ENCODE assay signal across 9 mouse cellular contexts in genomic region chr2:165901127-165901384, GRCm38 (mm10). TPM values are rescaled to one million over a fixed set of nuclear protein-coding genes. Genes with fewer than 3 reads are reported as not detected.
DNase-seq lines count a peak whose midpoint lies in the region; ATAC-seq and TF ChIP-seq lines count a peak whose summit lies in the region.
"Had no signal": no experiment of that assay in that cellular context is flagged by ENCODE, and none has a peak within 500 bp of the region (broad histone marks: within the 10 kb centered on the region; RNA-seq: fewer than 3 reads in every experiment).

No protein-coding gene starts in this region.

- no peak overlapping the region for H3K4me2 ChIP-seq in heart, embryonic 14.5 days (ENCODE audit: low read length)
- H3K4me2 ChIP-seq in lung, embryonic 16.5 days (ENCODE audit: low read depth, low read length): no peak overlapping the region
- no peak overlapping the region for H3K4me2 ChIP-seq in hindbrain, postnatal 0 days (ENCODE audit: low read depth, low read length)

- TF ChIP-seq CTCF in hindbrain, postnatal 0 days (IDR thresholded peaks at IDR 0.05; ENCODE audit: low read depth): no peak
- TF ChIP-seq CTCF in small intestine, adult 2 months (IDR thresholded peaks at IDR 0.05; ENCODE audit: extremely low read depth, insufficient read length, insufficient replicate concordance, low read depth, low read length): no peak

- peaks cover 21 to 38% of the 10 kb centered on the region in 2 experiments for H3K4me1 ChIP-seq in heart, embryonic 14.5 days (ENCODE audit: control insufficient read depth in 2 of 2, insufficient read depth in 2 of 2, low read length in 2 of 2)
- H3K4me1 ChIP-seq in lung, embryonic 16.5 days (replicated peaks; ENCODE audit: control insufficient read depth, insufficient read depth, low read length): peaks cover 23% of the 10 kb centered on the region
- H3K4me1 ChIP-seq in hindbrain, postnatal 0 days (ENCODE audit: insufficient read depth, low read length): 0 out of 2 replicates have a peak, but pooled peaks cover 8% of the 10 kb centered on the region
- H3K4me1 ChIP-seq in small intestine, adult 2 months (ENCODE audit: control insufficient read depth, insufficient read depth, insufficient read length, low read length): no peaks in the 10 kb centered on the region; the same call in none of the 2 replicates

- no peak for ATAC-seq in heart, embryonic 14.5 days (ENCODE audit: insufficient number of reproducible peaks, insufficient read depth, low FRiP score, low read depth)
- ATAC-seq in lung, embryonic 16.5 days (ENCODE audit: low read depth): no peak
- ATAC-seq in hindbrain, postnatal 0 days: no peak
- ATAC-seq: activated CD4-positive, CD25-positive, alpha-beta regulatory T cell, adult 4 months had no signal

- no peaks in the 10 kb centered on the region for H3K36me3 ChIP-seq in heart, embryonic 14.5 days (ENCODE audit: control insufficient read depth, insufficient read depth, low read length)
- H3K36me3 ChIP-seq in lung, embryonic 16.5 days (ENCODE audit: control insufficient read depth, insufficient read depth, low read length): no peaks in the 10 kb centered on the region
- no peaks in the 10 kb centered on the region for H3K36me3 ChIP-seq in hindbrain, postnatal 0 days (ENCODE audit: insufficient read depth, low read length)
- no peaks in the 10 kb centered on the region for H3K36me3 ChIP-seq in small intestine, adult 2 months (ENCODE audit: control insufficient read depth, insufficient read depth, low read length)

- no peak overlapping the region for H3K4me3 ChIP-seq in heart, embryonic 14.5 days (ENCODE audit: control insufficient read depth in 1 of 2, insufficient read depth in 1 of 2, low read depth in 1 of 2, low read length in 2 of 2)
- no peak overlapping the region for H3K4me3 ChIP-seq in lung, embryonic 16.5 days (ENCODE audit: low read length)
- no peak overlapping the region for H3K4me3 ChIP-seq in hindbrain, postnatal 0 days (ENCODE audit: low read length)
- peak overlapping the region; percentile 34 for H3K4me3 ChIP-seq in small intestine, adult 2 months (ENCODE audit: low read depth, low read length)

- 56% methylated on average over 3 of the region's 3 CpGs for WGBS in heart, embryonic 14.5 days
- WGBS in lung, embryonic 16.5 days: 46% methylated on average over 3 of the region's 3 CpGs
- WGBS in hindbrain, postnatal 0 days: 43% methylated on average over 3 of the region's 3 CpGs
- WGBS in small intestine, adult 2 months: 22% methylated on average over 3 of the region's 3 CpGs

- H3K27ac ChIP-seq in heart, embryonic 14.5 days (replicated peaks in 1 of 2; ENCODE audit: control insufficient read depth in 1 of 2, insufficient read depth in 1 of 2, low read depth in 2 of 2, low read length in 2 of 2): peak overlapping the region; percentile 67 to 70; a peak in 2 of 4 replicates
- H3K27ac ChIP-seq in lung, embryonic 16.5 days (ENCODE audit: low read length): peak overlapping the region; percentile 84
- H3K27ac ChIP-seq in hindbrain, postnatal 0 days: peak overlapping the region; percentile 75; the same call in 1 of the 2 replicates
- H3K27ac ChIP-seq in small intestine, adult 2 months (ENCODE audit: insufficient read depth, low read depth, low read length): peak overlapping the region; percentile 52; the same call in 1 of the 2 replicates

- no peak overlapping the region for H3K9ac ChIP-seq in heart, embryonic 14.5 days (ENCODE audit: low read length)
- H3K9ac ChIP-seq in lung, embryonic 16.5 days (ENCODE audit: low read length): peak overlapping the region; percentile 36
- H3K9ac ChIP-seq in hindbrain, postnatal 0 days (replicated peaks; ENCODE audit: low read length): no peak overlapping the region

- no peaks in the 10 kb centered on the region for H3K9me3 ChIP-seq in heart, embryonic 14.5 days (ENCODE audit: control insufficient read depth, low read length)
- H3K9me3 ChIP-seq in lung, embryonic 16.5 days (ENCODE audit: control insufficient read depth, low read length): no peaks in the 10 kb centered on the region
- H3K9me3 ChIP-seq in hindbrain, postnatal 0 days (ENCODE audit: low read length): no peaks in the 10 kb centered on the region

- no peak for TF ChIP-seq POLR2A in small intestine, adult 2 months (IDR thresholded peaks at IDR 0.05; ENCODE audit: low read depth, low read length)

- no peak for DNase-seq in heart, adult 18-20 months
- DNase-seq in lung, postnatal 36 days: no peak
- DNase-seq in hindbrain, postnatal 0 days (ENCODE audit: low spot score): no peak
- no peak for DNase-seq in yolk sac, embryonic 10.5 days (ENCODE audit: low spot score)
- DNase-seq in Muller cell, postnatal 12 days (ENCODE audit: inconsistent ontology term): no peak

- H3K27me3 ChIP-seq in heart, embryonic 14.5 days (ENCODE audit: control insufficient read depth, insufficient read depth, low read length): no peaks in the 10 kb centered on the region
- no peaks in the 10 kb centered on the region for H3K27me3 ChIP-seq in lung, embryonic 16.5 days (ENCODE audit: control insufficient read depth, insufficient read depth, low read depth, low read length)
- no peaks in the 10 kb centered on the region for H3K27me3 ChIP-seq in hindbrain, postnatal 0 days (ENCODE audit: insufficient read depth, low read length)
- H3K27me3 ChIP-seq in small intestine, adult 2 months (ENCODE audit: control insufficient read depth, insufficient read depth, low read length): no peaks in the 10 kb centered on the region

RNA-seq across cellular contexts. Expression of gene Zmynd8, which starts 2.2 kb away (rescaled TPM):
- polyA plus RNA-seq in heart, embryonic 14.5 days (2014; fragmentation: Nextera tagmentation; extraction: Ambion mirVana): 35.9 and 38.0 TPM in 2 replicates
- 10 to 100 TPM; 41.2 to 44.8 TPM for total RNA-seq in heart, adult 18-20 months (2021)
- polyA plus RNA-seq in lung, embryonic 16.5 days (2015; fragmentation: Nextera tagmentation; extraction: Ambion mirVana): 40.6 and 48.7 TPM in 2 replicates
- 46.6 and 46.8 TPM in 2 replicates for total RNA-seq in hindbrain, postnatal 0 days (2014; rRNA removed)
- 53.0 and 56.9 TPM in 2 replicates for polyA plus RNA-seq in hindbrain, postnatal 0 days (2015; fragmentation: Nextera tagmentation; extraction: Ambion mirVana)
- 9.7 and 17.4 TPM in 2 replicates for polyA plus RNA-seq in small intestine, adult 2 months (2012; rRNA removed)
